Mouse (Mus musculus): ENCODE data around the gene Serpina3k. TPM values are rescaled to one million over a fixed set of nuclear protein-coding genes. Genes with fewer than 3 reads are reported as not detected.

Serpina3k gene
- total RNA-seq (2023): not detected in 2 replicates

DNA sequence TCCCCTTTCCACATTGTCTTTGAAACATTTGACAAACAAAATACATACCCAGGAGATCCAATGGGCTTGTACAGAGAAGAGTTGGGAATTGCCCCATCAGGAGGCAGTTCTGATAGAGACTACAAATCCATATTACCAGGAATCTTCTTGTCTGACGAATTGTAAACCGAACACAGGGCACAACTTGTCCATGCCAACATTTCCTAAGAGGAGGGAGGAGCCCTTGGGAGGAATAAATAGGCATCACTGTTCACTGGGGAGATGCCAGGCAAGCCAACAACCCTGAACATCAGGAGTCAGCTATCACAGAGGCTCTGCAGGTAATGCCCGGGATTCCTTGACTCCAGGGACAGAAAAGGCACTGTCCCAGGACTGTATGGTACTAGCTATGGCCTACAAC lies at the start of gene Serpina3k, which contains the start of gene Serpina3m:
Gene Serpina3k, plus strand, starts transcription at position 261 of the 400 bp plus-strand sequence.
Gene Serpina3m, plus strand, starts transcription at position 261 of the 400 bp plus-strand sequence.

DNA sequence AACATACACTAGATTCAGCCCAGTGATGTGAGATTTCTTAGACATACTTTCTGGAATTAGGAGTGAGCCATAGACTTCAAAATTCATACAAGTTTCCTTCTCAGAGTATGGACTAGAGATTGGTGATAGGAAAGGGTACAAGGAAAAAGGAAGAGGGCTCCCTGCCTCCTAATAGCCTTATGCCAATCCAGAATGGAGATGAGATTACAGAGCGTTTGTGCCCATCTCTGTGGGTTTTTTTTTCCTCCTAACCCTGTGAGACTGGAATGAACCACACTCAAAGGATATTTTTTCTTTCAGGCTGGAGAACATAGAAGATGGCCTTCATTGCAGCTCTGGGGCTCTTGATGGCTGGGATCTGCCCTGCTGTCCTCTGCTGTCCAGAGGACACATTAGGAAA lies 24.0 kb upstream of the Serpina3k start, which contains the start of gene Serpina3j:
Gene Serpina3j, plus strand, starts transcription at position 301 of the 400 bp plus-strand sequence.

Other genes with a start within 250 kb of the Serpina3k start
- gene Serpina5, start 237.4 kb upstream of the Serpina3k start, total RNA-seq (2023): not detected in 2 replicates
- gene Serpina3a, start 225.8 kb upstream of the Serpina3k start, total RNA-seq (2023): not detected in 2 replicates
- gene Serpina3b, start 210.5 kb upstream of the Serpina3k start, total RNA-seq (2023): 0.22 TPM in 1 of 2 replicates, not detected in the other
- gene Serpina3c, start 184.6 kb upstream of the Serpina3k start, total RNA-seq (2023): not detected in 2 replicates
- gene Serpina3f, start 123.9 kb upstream of the Serpina3k start, total RNA-seq (2023): 0.88 TPM in 1 of 2 replicates, not detected in the other
- gene Serpina3g, start 102.2 kb upstream of the Serpina3k start, total RNA-seq (2023): 0.73 and 2.4 TPM in 2 replicates
- gene Serpina3i, start 75.4 kb upstream of the Serpina3k start, total RNA-seq (2023): not detected in 2 replicates
- not detected in 2 replicates for gene Serpina3j, start 23.9 kb upstream of the Serpina3k start, total RNA-seq (2023)
- not detected in 2 replicates for gene Serpina3m, start within 50 bp of the Serpina3k start, total RNA-seq (2023)
- not detected in 2 replicates for gene Serpina3n, start 68.2 kb downstream of the Serpina3k start, total RNA-seq (2023)
- not detected in 2 replicates for gene Gsc, start 134.8 kb downstream of the Serpina3k start, total RNA-seq (2023)